Mouse (Mus musculus): ENCODE data around the gene Zfp106.
"Not testable (repeated sequence)": the region's sequence is repeated elsewhere in the genome, so short reads cannot be mapped to it uniquely, and the experiment has no call there.

Gene Zfp106

DNA sequence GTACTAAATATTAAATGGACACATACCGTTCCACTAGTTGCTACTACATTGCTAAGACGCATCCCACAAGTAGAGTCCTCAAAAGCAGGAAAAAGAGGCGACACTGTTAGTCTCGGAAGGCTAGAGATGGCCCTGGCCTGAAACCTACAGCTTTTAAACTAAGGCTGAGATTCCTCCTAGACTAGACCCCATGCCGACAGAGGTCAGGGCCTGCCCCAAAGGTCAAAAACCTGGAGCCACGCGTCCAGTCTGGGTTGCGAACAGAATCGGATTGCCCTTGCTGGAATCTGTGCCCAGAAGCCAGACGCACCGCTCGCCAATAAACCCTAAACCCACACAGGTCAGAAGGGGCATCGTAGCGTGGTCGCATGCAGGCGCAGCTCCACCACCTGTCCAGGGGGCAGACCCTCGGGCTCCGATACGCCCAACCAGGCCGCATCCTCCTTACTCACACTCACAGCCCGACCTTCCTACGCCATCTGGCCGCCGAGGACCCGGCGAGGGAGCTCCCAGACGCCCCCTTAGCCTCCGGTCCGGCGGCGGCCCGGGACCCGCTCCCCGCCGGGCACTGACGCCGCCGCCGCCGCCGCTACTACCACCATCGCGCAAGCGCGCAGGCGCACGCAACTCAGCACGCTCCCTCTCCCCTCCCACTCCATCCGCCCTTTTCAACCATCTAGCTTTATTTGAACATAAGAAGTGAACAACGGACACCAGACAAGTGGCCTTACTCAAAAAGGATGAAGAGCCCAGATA is at the start of gene Zfp106:
Gene Zfp106 (minus strand): TSS at position 609 of the 756 bp plus-strand sequence.
- DNase-seq (ENCODE audit: low spot score in 2 of 2), result peak; percentile 75 to 86

DNA sequence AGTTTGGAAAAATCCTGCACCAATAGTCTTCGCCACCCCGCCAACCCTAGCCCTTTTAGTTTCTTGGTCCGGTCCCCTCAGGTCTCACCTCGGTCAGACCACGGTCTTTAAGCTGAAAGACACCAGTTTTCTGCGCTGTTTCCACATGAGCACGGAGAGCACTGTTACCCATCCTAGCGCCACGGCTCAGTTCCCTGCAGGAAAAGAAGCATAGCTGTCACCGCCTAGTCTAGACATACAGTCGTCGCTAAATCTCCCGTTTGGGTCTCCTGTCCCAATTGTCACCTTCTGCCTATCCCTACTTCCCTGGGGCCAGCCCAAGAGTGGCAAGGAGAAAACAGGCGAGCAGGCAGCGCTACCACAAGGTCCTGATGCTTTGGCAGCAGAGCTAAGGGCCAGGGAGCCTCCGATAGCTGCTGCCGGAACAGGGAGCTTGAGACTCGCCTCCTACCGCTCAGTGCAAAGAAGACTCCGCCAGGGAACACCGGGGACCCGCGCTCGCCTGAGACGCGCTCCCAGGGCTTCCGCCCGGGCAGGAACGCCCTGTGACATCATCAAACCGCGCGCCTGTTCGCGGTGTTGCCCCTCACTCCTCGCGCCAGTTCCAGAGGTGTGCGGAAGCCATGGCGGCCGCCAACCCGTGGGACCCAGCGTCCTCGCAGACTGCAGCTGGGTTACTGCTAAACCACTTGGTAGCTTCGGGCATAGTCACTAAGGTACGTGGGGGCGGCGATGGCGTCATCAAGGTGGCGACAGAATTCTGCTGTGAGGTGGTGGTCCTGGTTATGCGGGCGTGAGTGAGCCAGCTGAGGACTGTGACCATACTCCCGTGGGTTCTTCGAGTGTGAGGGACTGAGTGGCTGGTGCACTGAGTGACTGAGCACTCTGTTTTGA is 45.4 kb upstream of the Zfp106 start, which contains the start of the genes Haus2 and Lrrc57:
Gene Haus2 (plus strand): TSS at position 554 of the 894 bp plus-strand sequence.
Gene Lrrc57 (minus strand): TSS at position 691 of the 894 bp plus-strand sequence.
- peak; percentile 86 to 88 for DNase-seq (ENCODE audit: low spot score in 2 of 2)

DNA sequence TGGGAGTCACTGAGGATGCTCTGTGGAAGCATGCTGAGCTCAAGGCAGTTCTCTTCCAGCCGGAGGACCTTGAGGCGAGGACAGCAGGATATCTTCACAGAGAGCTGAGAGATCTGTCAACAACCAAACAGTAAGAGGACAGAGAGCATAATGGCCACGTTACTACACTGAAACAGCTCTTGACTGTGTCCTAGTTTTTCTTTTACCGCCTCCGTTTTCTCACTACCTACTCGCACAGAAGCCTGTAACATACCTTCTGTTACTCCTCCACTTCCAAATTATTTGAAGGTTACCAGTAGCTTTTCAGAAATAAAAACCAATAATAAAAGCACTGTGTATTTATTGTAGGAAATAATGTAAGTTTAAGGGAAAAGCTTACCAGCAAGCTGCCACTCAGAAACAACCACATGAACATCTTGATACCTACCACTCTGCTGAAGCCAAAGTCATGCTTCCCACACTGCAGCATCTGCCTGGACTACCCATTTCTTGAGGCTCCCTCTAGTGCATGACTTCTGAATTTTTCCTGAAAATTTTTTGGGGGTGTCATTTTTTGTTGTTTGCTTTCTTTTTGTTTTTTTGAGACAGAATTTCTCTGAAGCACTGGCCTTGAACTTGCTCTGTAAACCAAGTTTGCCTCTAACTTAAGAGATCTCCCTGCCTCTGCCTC is 42.5 kb upstream of the Zfp106 start:
- DNase-seq (ENCODE audit: low spot score in 2 of 2), result no peak

DNA sequence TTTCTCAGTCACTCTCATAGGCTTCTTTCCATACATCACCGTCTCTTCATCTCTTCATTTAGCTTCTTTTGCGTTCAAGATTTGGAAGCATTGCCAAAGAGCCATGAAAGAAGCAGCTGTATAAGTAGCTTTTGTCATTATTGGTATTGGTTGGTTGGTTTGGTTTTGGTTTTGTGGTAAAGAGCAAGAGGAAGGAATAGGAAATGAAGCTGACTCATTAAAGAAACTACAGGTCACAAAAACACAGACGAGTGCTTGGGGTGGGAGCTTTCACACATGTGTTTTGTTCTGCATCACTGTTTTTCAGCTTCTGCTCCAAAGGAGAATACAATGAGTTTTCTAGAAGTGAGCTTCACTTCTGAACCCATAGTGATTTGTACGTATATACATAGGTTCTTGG is 35.9 kb upstream of the Zfp106 start:
- DNase-seq (ENCODE audit: low spot score in 2 of 2), result no peak

DNA sequence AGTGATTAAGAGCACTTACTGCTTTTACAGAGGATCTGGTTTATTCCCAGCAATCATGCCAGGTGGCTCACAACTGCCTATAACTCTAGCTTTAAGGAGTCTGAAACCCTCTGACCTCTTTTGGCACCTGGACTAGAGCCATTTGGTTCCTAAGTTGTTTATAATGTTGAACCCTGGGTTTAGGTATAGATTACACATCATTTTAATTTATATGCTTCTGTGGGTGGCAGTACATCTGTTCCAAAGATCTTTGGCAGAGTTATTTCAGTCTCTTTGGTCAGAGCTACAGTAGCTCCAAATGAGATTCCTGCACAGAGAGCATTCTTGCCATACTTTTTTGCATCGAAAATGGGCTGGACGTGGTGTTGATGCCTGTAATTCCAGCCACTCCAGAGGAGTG is 34.1 kb upstream of the Zfp106 start:
- DNase-seq (ENCODE audit: low spot score in 2 of 2), result no peak

DNA sequence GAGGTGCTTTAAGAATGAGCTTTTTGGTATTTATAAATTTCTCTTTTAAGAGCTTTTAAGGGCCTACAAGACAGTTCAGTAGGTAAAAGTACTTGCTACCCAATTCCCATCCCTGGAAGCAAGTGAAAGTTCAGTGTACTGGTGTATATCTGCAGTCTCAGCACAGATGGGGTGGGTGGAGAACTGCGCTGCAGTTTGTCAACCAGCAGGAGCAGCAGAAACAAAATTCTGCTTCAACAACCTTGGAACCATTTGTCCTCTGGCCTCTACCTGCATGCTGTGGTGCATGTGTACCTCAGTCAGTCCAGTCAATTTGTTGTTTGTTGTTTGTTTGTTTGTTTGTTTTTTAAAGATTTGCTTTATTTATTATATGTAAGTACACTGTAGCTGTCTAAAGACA is 28.6 kb upstream of the Zfp106 start:
- no peak for DNase-seq (ENCODE audit: low spot score in 2 of 2)

DNA sequence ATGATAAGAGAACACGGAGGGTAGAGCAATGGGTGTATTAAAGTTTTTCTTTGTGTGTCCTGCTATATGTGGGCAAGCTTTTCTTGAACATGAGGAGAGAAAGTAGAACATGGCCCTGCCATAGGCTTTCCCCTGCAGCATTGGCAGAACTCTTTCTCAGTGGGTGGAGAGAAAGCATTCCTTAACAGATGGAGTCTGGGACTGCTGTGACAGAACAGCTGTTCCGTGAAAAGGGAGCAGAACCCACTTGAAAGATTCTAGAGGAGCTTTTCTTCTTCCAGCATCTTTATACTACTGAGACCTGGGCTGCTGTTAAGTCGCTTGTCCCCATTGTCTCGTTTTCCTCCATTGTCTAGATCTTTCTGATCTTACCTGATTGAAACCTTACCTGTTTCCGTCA is 26.1 kb upstream of the Zfp106 start:
- DNase-seq (ENCODE audit: low spot score in 2 of 2), result no peak

DNA sequence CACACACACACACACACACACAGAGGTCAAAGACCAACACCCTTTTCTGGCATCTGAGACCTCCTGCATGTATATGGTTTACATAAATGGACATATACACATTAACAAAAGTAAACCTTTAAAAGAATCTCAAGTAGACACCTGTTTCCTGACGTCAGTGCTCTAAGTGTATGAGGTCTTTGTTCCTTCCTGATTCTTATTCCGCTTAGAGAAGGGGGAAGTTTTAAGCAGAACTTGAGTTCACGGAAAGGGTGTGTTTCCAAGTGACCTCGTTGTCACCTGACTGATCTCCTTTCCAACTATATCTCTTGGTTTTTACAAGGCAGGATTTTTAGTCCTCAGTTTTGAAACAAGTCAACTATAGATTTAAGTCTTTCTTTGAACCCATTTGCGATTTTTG is 14.6 kb upstream of the Zfp106 start:
- DNase-seq (ENCODE audit: low spot score in 2 of 2), result no peak

DNA sequence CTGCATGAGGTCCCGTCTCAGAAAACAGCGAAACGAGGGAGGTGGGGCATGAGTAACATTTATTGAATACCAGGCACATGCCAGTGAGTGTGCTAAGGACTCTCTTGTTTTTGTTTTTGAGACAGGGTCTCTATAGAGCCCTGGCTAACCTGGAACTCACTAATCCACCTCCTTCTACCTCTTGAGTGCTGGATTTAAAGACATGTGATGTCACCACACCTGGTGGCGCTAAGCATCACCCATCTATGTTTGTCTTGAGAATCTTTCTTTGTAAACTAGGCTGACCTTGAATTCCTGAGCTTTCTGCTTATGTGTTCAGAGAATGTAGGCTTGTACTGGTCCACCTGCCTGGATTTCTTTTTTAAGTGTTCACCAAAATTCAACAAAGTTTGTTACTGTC is 14.2 kb upstream of the Zfp106 start:
- no peak for DNase-seq (ENCODE audit: low spot score in 2 of 2)

DNA sequence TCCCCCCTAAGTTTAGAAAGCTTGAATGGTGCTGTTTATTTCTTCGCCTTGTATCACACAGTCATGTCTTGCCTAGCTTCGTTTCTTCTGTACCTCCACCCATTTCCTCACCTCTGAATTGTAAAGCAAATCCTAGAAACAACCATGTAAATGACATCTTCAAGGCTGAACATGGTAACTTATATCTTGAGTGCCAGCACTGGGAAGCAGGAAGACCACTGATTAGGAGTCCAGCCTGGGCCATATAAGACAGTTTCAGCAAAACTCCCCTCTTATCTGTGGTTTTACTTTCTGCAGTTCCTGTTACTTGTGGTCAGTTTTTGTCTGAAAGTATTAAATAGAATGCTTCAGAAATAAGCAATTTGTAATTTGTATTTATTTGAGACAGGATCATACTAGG is 12.3 kb upstream of the Zfp106 start:
- DNase-seq (ENCODE audit: low spot score in 2 of 2), result no peak

DNA sequence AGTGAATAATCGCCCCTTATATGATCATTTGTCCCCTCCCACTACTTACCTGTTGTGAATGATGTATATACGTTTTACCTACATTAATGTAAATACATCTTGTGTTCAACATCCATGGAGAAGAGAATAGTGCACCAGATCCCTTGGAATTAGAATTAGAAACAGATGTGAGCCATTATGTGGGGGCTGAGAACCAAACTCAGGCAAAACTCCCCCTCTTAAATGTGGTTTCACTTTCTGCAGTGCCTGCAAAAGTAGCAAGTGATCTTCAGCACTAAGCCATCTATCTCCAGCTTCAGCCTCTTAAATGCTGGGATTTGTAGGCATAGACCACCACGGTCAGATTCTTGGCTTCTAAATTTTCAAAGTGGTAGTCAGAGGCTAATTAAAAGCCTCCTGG is 11.5 kb upstream of the Zfp106 start:
- no peak for DNase-seq (ENCODE audit: low spot score in 2 of 2)

DNA sequence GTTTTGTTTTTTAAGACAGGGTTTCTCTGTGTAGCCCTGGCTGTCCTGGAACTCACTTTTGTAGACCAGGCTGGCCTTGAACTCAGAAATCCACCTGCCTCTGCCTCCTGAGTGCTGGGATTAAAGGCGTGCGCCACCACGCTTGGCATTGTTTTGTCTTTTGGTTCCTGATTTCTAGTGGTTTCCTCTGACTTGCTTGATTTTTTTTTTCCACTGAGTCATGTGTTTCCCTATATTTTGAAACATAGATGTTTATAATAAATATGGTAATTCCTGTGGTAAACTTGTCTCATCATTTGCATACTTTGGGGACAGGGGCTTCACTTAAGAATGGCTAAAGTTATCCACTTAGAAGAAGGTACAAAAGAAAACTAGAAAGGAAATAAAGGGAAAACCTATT is 8.5 kb upstream of the Zfp106 start:
- DNase-seq (ENCODE audit: low spot score in 2 of 2), result not testable (repeated sequence)

DNA sequence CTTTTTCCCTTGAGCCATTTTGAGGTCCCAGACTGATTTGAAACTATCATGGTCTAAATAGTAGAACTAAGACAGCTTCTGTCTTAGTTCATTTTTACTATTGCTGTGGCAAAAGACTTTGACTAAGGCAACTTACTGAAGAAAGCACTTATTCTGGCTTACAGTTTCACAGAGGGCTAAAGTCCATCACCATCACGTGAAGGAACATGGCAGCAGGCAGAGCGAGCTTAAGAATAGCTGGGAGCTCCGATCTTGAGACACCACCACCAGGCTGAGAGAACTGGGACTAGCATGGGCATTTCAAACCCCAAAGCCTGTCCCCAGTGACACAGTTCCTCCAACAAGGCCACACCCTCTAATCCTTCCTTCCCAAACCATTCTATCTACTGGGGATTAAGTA is 7.4 kb upstream of the Zfp106 start:
- DNase-seq (ENCODE audit: low spot score in 2 of 2), result no peak

DNA sequence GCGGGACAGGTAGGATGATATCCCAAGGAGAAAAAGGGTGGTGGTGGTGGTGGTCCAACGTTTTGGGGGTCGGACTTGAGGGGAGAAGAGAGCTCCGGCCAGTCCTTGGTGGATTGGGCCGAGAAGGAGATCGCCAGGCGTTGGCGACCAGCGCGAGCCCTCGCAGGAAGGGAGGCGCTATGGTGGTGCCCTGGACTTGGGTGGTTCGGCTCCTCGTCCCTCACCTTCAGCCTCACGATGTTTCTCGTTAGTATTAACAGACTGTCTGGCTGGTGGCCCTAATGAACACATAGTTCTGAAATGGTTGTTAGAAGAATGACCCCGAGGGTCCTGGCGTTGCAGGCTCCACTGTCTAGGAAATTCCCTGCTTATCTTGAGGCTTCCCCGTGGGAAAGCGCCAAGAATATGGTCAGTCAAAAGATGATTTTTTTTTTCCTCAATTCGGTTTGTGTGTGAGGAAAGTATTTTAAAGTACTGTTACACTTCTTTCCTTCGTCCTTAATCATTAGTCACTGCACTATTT is 4.2 kb upstream of the Zfp106 start:
- no peak for DNase-seq (ENCODE audit: low spot score in 2 of 2)

DNA sequence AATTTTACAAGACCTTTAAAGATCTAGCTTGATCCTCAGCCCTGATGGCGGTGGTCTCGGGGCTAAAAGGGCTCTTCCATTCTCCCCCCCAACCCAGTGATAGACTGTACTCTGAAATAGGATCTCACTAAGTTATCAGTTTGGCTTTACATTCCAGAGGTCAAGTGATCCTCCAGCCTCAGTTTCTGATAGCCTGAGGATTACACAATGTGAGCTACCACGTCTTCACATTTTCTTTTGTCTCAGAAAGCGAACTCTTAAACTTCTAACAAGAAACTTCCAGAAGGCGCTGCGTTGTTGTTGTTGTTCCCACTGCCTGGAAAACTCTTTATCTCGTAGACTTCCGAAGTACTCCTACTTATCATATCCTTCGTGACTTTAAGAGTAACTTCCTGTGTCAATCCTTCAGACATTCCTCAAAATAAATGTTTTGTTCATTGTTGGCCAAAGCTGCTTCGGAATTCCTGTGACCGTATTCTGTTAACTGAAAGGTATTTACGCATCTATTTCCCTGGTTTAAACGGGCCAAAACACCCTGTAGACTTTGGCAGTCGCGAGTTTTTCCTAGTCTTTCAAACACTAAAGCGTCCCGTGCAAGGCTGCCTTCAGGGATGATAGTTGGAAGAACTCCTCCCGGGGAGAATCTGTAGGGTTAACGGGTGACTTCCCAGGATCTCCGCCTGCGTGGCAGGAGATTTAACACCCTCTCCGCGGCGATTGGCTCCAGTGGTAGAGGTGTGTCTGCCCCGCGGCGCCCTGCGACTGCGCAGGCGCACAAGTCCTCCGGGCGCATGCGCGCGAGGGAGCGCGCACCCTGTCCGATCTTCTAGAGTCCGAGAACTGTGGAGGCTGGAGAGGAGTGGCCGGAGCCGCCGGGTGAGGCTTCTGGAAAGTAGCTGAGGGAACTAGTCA is 3.5 kb upstream of the Zfp106 start, which contains the start of gene Snap23:
Gene Snap23 (plus strand): TSS at position 786 of the 912 bp plus-strand sequence.
- peak; percentile 93 to 96 for DNase-seq (ENCODE audit: low spot score in 2 of 2)

DNA sequence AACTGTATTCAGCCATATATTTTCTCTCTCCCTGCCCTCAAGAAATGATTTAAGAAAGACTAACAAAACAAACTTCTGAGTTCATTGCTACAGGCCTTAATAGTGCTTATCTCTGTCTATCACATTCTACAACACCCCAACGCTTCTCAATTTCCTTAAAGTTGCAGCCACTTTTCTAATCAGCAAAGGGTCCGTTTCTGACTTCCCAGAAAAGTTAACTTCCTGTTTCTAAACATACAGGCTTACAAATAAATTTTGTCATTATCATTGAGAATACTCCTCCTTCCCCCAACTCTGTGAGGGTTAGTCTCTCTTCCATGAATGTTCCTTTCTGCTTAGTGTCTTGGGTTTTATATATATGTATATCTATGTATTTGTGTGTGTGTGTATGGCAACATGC is 1.7 kb upstream of the Zfp106 start:
- DNase-seq (ENCODE audit: low spot score in 2 of 2), result no peak

DNA sequence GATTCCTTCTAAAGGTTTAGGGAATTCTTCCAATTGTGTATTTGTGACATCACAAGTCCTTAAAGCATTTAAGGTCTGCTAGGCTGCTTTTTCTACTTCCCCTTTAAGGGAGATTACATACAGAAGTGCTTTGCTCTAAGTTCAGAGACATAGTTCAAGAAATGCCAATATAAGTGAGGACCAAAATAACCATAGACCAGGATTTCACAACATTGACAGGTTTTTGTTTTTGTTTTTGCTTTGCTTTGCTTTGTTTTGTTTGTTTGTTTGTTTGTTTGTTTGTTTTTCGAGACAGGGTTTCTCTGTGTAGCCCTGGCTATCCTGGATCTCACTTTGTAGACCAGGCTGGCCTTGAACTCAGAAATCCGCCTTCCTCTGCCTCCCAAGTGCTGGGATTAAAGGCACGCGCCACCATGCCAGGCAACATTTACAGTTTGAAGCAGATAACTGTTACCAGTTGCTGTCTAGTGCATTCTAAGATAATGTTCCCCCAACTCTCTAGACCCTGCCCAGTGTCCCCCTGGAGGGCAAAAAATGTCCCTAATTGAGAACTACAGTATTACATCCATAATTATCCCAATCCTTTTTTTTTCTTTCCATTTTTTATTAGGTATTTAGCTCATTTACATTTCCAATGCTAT is 1.0 kb upstream of the Zfp106 start:
- DNase-seq (ENCODE audit: low spot score in 2 of 2), result not testable (repeated sequence)

DNA sequence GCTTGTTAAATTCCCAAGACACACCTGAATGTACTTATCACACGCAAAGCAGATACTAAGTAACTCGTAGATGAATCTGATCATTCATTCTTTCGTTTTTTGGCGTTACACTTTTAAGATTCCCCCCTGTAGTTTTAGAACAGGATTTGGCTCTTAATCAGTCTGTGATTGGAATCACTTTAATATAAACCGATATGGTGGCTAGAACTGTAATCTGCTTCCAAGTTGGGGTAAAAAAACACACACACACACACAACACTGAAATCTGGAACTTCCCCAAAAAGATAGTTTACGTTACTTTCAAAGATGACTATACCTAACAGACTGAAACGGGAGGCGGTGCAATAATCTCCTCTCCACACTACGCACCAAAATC is 796 bp downstream of the Zfp106 start:
- no peak for DNase-seq (ENCODE audit: low spot score in 2 of 2)

DNA sequence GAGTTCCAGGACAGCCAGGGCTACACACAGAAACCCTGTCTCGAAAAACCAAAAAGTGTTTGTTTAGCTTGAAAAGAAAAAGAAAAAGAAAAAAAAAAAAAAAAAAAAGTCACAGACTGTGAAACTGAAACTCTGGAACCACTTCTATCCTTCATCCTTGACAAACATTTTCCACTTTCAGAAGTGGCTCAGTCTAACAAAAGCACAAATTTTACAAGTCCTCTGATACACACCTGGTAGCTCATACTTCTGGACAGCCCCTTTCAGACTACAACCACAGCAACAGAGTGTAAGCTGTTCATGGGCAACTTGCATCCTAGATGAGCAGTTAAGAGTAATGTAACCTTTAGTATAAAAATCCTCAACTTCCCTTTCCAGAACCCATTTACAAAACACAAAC is 2.1 kb downstream of the Zfp106 start:
- no peak for DNase-seq (ENCODE audit: low spot score in 2 of 2)

DNA sequence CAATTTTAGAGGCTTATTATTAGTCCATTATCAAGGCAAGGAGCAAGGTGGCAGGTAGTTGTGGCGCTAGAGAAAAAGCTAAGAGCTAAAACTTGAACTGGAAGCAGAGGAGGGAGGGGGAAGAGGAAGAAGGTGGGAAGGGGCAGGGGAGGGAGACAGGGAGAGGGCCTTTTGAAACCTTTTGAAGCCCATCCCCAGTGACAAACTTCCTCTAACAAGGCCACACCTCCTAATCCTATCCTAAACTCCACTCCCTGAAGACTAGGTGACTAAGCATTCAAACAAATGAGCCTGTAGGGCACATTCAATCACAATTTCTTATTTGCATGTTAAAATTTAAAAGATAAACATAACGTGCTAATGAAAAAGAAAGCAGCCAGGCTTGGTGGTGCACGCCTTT is 4.8 kb downstream of the Zfp106 start:
- DNase-seq (ENCODE audit: low spot score in 2 of 2), result no peak
